Mouse (Mus musculus) layer of hippocampus, adult 9-10 months (tissue): ENCODE data around the gene Mcl1.
"Not testable (repeated sequence)": the region's sequence is repeated elsewhere in the genome, so short reads cannot be mapped to it uniquely, and the experiment has no call there.

Experiments used
- DNase-seq: peaks from one replicate; pipeline ENCODE4 v3.0.0; 2022; ENCODE audit warnings: low spot score

Mcl1 gene

DNA sequence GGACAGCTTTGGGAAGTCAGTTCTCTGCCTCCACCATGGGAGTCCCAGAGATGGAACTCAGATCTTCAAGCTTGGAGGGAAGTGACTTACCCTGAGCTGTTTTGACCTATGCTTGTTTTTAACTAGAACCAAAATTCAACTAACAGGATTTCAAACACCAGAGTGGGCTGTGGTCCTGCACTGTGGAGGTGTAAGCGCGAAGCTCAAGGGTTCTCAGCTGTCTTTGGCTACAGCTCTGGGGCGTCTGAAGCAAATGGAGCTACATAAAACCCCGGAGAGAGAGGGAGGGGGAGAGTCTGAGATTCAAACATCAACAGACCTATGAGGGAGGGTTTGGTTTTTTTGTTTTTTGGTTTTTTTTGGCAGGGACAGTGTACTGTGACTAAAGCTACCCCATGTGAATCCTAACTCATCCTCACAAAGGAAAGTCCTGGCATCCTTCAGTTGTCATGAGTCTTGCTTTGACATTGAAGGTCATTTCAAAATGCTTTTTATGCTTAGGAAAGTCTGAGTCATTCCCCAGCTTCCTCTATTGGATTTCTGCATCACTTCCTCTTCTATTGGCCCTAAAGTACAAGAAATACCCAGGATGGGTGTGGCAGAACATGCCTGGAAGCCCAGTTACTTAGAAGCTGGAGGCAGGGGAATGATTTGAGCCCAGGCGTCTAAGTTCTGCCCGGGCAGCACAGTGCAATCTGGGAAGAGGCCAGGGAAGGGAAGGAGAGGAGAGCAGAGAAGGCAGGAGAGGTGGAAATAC, 8.1 kb upstream of the Mcl1 start:
- no peak for DNase-seq

- no peak for DNase-seq
These were observed 7.6 kb upstream of the Mcl1 start for GRCm38 (mm10) chr3:95651033-95651373.

DNA sequence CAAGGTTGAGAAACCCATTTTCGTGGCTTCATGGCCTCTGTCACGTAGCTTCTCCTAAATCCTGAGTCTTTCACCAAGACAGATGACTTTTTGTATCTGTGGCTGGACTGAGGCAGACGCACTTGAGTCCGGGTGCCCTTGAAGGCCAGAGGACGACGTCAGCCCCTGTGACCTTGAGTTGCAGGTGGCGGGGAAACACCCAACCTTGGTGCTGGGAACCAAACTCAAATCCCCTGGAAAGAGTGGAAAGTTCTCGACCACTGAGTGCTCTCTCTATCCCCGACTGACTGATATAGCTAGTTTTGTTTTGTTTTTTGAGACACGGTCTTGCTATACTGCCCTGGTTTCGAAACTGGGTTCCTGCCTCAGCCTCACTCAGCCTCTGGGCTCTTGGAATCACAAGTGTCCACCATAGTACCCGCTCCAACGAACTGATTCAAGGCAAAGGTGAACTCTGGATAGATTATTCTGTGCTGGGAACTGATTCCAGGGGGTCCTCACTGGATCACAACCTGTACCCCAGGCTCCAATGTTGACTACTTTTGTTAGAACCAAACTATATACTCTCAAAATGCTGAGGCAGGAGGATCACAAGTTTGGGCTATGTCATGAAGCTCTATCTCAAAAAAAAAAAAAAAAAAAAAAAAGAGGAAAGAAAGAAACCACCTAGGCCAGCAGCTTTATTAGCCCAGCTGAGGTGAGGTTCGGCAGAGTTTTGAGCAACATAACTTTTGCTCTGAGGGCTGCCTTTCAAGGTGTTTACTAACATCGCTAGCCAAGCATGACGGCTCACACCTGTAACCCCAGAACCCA, 7.0 kb upstream of the Mcl1 start:
- DNase-seq, result no peak

DNA sequence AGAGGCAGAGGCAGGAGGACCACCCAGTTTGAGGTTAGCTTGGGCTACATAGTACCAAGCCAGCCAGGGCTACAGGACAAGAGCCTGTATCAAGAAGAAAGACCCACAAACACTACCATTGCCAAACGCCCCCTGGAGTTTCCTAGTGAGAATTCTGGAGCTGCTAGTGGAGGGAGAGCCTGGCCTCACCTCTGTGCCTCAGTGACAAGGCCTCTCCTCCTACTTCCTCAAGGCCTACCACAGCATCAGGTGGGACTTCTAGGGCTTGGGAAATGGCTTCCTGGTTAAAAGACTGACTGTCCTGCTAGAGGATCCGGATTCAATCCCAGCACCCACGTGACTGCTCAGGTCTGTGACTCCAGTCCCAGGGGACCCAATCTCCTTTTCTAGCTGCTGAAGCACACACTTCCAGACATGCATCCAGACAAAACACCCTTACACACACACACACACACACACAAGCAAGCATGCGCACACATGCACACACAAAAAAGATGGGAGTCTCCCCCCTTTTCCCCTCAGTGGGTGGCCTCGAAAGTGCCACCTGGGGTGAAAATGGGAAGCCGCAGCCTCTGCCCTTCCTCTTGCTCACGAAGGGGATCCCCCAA, 6.3 kb upstream of the Mcl1 start:
- DNase-seq, result no peak

DNA sequence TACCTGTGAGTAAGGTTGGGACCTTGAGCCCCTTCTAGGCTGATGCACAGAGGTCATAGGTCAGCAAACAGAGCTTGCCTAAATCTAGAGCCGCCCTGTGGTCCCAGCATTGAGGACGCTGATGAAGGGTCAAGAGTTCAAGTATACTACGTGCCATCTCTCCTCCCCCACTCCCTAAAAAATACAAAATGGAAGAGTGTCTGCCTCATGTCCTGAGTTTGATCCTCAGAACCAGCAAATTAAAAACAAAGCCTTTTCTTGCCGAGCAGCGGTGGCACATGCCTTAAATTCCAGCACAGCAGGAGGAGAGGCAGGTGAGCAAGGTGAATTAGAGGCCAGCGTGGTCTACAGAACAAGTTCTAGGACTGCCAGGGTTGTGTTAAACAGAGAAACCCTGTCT, 5.7 kb upstream of the Mcl1 start:
- no peak for DNase-seq

DNA sequence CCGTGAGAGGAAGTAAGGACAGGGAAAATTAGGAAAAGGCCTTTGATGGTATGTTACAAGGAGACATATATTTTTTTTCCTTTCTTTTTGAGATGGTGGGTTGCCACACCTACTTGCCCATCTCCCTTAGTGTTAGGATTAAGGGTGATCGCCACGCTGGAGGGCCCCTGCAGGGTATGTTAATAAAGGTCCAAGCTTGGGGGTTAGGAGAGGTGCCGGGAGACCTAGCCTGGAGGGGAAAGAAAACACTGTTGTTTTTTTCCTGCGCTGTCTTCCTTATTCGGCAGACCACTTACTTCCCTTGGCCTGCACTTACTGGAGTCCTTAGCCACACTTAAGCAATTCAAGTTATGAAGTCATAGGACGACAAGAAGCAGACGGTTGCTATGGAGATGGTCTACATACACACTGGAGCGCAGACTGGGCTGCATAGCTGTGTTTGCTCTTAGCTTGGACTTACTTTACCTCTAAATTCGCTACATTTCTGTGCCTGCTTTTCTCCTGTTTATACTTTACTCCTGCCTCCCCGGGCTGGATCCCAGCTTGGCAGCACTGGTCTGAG, 5.0 kb upstream of the Mcl1 start:
- no peak for DNase-seq

- DNase-seq, result not testable (repeated sequence)
These were observed 4.2 kb upstream of the Mcl1 start for GRCm38 (mm10) chr3:95654371-95654770.

- DNase-seq, result no peak
These were observed 3.2 kb upstream of the Mcl1 start for GRCm38 (mm10) chr3:95655437-95655836.

DNA sequence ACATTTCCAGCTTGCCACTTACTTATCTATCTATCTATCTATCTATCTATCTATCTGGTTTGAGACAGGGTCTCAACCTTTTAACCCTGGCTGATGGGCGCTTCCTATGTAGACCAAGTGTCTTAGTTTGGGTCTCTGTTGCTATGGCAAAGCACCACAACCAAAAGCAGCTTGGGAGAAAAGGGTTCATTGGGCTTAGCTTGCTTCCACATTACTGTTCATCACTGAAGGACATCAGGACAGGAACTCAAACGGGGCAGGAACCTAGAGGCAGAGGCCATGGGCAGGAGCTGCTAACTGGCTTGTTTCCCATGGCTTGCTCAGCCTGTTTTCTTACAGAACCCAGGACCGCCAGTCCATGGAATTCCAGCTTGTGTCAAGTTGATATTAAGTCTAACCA, 1.5 kb upstream of the Mcl1 start:
- DNase-seq, result no peak

GRCm38 (mm10) chr3:95657711-95658110, 877 bp upstream of the Mcl1 start:
- DNase-seq, result no peak

- no peak for DNase-seq
These were observed 502 bp downstream of the Mcl1 start for GRCm38 (mm10) chr3:95658868-95659712.

GRCm38 (mm10) chr3:95659948-95660347, 1.4 kb downstream of the Mcl1 start:
- DNase-seq, result no peak

DNA sequence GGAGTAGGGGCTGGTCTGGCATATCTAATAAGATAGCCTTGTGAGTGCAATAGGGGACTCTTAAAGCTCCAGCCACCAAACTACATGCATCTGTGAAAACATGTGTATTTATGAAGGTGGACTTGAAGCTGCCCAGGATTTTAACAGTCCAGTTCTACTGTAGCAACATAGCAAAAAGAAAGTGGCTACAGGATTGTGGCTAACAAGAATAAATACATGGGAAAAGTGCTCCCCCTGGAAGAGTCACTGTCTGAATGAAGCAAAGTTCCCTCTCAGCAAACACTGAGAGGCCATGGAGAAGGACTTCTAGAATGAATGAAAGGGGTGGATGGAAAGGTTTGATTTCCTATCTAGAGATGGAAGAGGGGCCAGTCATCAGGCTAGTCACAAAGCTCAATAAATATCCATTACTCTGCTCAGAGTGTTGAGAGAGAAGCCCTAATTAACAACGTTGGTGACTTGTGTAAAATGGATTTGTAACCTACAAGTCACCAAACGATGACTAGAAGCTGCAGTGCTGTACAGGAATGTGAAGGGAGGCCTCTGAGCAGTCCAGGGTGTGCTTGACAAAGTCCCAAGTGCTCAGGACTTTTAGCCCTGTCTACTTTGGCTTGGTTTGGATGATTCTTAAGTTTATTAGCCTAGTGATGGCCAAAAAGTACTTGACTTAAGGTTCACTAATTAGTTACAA, 2.3 kb downstream of the Mcl1 start:
- DNase-seq, result no peak

- DNase-seq, result no peak
These were observed 3.5 kb downstream of the Mcl1 start for GRCm38 (mm10) chr3:95661945-95662715.

GRCm38 (mm10) chr3:95662724-95663449, 4.3 kb downstream of the Mcl1 start:
- DNase-seq, result no peak

- DNase-seq, result no peak
These were observed 4.9 kb downstream of the Mcl1 start for GRCm38 (mm10) chr3:95663486-95663885.

- no peak for DNase-seq
These were observed 5.5 kb downstream of the Mcl1 start for GRCm38 (mm10) chr3:95663969-95664608.

DNA sequence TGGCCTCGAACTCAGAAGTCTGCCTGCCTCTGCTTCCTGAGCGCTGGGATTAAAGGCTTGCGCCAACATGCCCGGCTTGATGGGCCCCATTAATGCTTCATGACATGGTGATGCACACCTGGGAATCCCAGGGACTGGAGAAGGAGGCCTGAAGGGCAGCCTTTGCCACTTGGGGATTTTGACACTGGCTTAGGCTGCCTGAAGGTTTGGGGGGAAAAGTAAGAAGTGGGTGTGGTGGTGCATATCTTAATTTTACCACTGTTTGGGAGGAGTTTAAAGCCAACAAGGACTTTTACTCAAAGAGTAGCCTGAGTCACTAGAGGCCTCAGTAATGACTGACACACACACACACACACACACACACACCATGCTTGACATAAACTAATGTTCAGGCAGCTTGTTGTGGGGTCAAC, 6.4 kb downstream of the Mcl1 start:
- DNase-seq, result no peak

GRCm38 (mm10) chr3:95666124-95666844, 7.7 kb downstream of the Mcl1 start:
- DNase-seq, result no peak
